Mouse (Mus musculus): ENCODE data around the gene Gm14391.

- no peak for TF ChIP-seq GATA1 (IDR thresholded peaks at IDR 0.05; ENCODE audit: borderline replicate concordance, low read length)
- no peak for TF ChIP-seq FLI1 (IDR thresholded peaks at IDR 0.05; ENCODE audit: low read length)
Measured at GRCm38 (mm10) chr2:175158642-175159041, 48.1 kb downstream of the Gm14391 start.

Measured in megakaryocyte, embryonic 14.5 days (primary cell).